Mouse (Mus musculus): Measurements from ENCODE around the gene Angptl2.

GRCm38 (mm10) chr2:33167060-33167459 is 48.8 kb upstream of the Angptl2 start:
- TF ChIP-seq CTCF (IDR thresholded peaks at IDR 0.05; ENCODE audit: low read depth, low read length) (no peak), POLR2A (IDR thresholded peaks at IDR 0.05; ENCODE audit: borderline replicate concordance, low read depth, low read length) (no peak)

Measured in bone marrow macrophage, adult 2 months (primary cell).